Mouse (Mus musculus) testis, postnatal 14 days (tissue): ENCODE data around the gene Hnrnpa2b1.

ENCODE experiments used
- DNase-seq: peaks from one replicate; pipeline ENCODE4 v3.0.0; 2021; ENCODE audit warnings: low spot score

The Hnrnpa2b1 gene

GRCm38 (mm10) chr6:51468891-51469561 lies 668 bp downstream of the Hnrnpa2b1 start:
- DNase-seq = peak; percentile 83

DNA sequence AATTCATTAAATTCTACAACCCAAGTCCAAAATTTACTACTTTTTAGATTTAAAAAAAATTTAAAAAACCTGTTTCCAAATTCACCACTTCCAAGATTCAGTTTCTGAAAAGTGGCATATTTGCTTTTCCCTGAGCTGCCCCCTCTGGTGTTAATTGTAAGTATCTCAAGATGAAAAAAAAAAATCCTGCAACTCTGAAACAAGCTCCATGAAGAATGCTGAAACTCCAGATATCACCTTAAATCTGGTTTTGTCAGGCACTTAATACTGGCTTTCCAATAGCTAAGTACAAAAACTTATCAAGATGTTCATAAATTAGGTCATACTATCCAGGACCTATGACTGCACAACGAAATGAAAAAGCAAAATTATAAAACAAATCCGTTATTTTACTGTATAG lies 2.0 kb downstream of the Hnrnpa2b1 start:
- no peak for DNase-seq

GRCm38 (mm10) chr6:51460363-51460762 lies 9.3 kb downstream of the Hnrnpa2b1 start:
- no peak for DNase-seq

GRCm38 (mm10) chr6:51460021-51460360 lies 9.7 kb downstream of the Hnrnpa2b1 start:
- DNase-seq = no peak

DNA sequence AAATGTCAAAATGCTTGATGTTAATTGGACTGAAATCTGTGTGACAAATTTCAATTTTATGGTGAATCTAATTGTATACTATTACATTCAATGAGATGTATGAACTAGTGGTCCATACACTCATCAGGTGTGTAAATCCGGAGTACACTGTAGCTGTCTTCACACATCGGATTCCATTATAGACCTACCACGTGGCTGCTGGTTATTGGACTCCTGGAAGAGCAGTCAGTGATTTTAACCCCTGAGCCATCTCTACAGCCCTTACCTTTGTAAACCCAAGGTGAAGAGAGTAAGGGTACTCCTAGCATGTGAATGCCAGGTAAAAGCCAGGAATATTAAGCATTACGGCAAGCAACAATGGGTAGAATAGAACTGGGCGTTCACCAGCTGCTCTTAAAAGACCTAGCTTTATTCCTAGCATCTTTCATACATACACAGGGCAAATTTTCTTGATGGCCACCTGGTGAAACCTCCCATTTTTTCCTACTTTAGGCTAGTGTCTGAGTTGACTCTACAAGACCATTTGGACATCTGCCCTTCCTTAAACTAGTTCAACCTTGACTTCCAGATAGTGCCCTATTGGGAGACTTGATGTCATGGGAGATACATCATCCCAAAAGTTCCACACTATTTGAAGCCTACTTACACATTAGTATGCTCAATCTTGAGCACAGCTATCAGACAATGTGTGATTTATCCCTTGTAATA lies 10.2 kb downstream of the Hnrnpa2b1 start:
- DNase-seq = no peak

GRCm38 (mm10) chr6:51458925-51459312 lies 10.8 kb downstream of the Hnrnpa2b1 start:
- no peak for DNase-seq

DNA sequence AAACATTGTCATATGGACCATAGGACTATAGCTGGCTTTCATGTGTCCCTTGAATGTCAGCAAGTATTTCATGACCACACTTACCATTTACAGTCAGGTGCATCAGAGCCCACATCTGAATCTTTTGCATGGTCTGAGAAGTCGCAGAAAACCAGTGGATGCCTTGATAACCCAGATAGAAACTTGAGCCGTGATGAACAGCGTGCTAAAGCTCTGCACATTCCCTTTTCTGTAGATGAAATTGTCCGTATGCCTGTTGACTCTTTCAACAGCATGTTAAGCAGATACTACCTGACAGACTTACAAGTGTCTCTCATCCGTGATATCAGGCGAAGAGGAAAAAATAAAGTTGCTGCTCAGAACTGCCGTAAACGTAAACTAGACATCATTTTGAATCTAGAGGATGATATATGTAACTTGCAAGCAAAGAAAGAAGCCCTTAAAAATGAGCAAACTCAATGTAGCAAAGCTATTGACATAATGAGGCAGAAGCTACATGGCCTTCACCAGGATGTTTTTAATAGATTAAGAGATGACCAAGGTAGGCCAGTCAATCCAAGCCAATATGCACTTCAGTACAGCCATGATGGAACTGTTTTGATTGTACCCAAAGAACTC lies 11.8 kb downstream of the Hnrnpa2b1 start:
- DNase-seq = no peak

- no peak for DNase-seq
Measured at GRCm38 (mm10) chr6:51457283-51457682, 12.4 kb downstream of the Hnrnpa2b1 start.

- no peak for DNase-seq
Measured at GRCm38 (mm10) chr6:51456198-51456597, 13.5 kb downstream of the Hnrnpa2b1 start.

GRCm38 (mm10) chr6:51454949-51455348 lies 14.7 kb downstream of the Hnrnpa2b1 start:
- DNase-seq = no peak

DNA sequence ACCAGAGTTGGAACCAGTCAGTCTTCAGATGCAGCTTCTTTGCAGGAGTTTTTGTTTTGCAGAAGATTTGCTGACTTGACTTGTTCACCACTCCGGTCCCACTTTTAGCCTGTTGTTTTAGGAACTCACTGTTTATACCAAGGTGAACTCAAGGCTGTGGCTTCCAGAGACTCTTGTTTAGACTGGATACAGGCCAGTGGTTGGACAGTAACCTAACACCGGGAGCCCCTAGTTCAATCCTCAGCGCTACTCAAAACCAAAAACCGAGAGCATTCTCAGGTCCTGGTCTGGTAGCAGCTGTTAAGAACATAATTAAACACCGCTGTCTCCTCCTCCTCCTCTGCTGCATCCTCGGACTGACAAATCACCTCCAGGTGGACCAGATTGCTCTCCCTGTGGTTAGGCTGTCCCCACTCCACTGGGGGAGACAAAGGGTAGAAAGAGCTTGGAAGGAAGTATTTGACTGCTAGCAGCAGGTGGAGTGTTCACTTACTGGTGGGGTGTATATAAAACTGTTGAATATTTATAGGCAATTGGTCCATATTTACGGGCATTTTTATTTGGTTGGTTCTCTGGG lies 16.7 kb downstream of the Hnrnpa2b1 start:
- DNase-seq = no peak

- DNase-seq = no peak
Measured at GRCm38 (mm10) chr6:51442191-51442835, 27.4 kb downstream of the Hnrnpa2b1 start.

- DNase-seq = no peak
Measured at GRCm38 (mm10) chr6:51438826-51439330, 30.8 kb downstream of the Hnrnpa2b1 start.

DNA sequence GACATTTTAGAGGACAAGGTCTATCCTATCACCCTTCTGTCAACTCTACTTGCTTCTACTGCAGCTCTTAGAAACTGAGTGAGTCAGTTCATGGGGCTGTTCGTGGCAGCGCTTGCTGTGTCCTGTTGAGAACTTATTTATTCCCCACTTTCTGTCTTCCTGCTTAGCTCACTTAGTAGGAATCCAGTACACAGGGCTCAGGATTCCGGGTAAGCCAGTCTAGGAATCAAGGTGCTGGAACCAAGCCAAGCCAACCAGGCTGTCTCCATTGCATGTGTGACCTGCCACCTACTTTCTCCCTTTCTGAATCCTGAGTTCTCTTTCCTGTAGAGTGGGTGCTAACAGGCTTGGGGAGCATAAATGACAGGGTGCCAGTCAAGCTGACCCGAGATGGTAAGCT lies 32.0 kb downstream of the Hnrnpa2b1 start:
- no peak for DNase-seq

GRCm38 (mm10) chr6:51434270-51434669 lies 35.4 kb downstream of the Hnrnpa2b1 start:
- no peak for DNase-seq

GRCm38 (mm10) chr6:51432535-51433397 lies 36.9 kb downstream of the Hnrnpa2b1 start, which contains the start of gene Nfe2l3:
Gene Nfe2l3, plus strand, starts transcription at chr6:51432670.
- DNase-seq = peak; percentile 73

DNA sequence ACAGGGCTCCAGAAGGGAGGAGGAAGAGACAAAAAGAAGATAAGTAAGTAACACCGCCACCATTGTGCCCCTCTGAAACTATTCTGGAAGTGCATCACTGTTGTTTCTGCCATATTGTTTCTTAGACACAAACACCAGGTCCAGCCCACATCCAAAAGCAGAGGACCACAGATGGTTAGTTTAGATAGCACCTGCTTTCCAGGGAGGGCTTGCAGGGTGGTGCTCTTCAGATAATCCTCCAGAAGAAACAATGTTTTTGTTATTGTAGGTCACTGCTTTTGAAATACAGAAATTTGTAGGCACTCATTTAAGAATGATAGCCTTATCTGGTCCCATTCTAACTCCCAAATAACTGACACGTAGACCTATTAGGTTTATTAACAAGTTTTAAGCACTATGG lies 45.2 kb downstream of the Hnrnpa2b1 start:
- no peak for DNase-seq

- no peak for DNase-seq
Measured at GRCm38 (mm10) chr6:51423466-51424122, 46.1 kb downstream of the Hnrnpa2b1 start.

DNA sequence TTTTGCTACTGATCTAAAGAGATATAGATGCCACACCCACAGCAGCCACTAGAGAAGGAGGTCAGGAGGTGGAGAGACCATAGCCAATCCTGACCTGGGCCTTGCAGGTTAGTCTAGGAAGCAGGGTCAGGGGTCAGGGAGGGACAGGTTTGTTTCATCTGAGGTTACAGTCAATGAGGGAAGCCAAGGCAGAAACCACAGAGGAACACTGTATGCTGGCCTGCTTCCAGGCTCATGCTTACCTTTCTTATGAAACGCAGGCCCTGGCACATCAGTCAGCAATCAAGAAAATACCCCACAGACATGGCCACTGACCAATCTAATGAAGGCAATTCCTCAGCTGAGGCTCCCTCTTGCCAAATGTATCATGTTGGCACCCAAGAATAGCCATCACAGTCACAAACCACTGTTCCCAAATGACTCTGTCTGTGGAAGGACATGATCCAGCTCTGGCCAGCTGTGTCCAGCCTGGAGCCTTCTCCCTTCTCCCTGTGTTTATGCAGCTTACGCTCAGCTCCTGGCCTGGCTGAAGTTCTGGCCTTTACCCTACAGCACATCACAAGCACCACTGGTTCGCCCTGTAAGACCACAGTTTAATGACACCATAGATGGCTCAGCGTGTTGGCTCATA lies 52.3 kb downstream of the Hnrnpa2b1 start:
- DNase-seq = no peak

DNA sequence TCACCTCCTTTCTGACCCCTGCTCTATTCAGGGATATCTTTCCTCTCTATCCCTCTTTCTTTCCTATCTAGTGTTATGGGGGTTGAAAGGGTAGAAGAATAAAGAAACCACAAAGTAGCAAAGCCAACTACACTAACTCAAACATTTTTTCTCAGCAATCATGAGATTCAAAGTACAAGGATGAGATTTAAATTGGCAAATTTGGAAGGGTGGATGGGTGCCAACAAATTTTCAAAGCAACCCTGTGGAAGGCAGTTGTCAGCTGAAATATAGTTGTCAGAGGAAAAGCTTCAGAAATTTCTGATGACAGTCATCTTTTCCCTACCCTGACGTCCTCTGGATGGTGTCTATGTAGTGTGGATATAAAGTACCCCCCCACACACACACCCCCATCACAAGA lies 53.3 kb downstream of the Hnrnpa2b1 start:
- DNase-seq = no peak
